Mouse (Mus musculus) lung, postnatal 0 days (tissue): ENCODE measurements around the gene Cyp2t4.

Experiments used
- CTCF ChIP-seq: IDR thresholded peaks from 2 replicates; pipeline ENCODE4 v1.5.1; 2016; ENCODE audit warnings: antibody characterized with exemption, mild to moderate bottlenecking
- EP300 ChIP-seq: IDR thresholded peaks from 2 replicates; pipeline ENCODE4 v1.6.1; 2016; ENCODE audit warnings: antibody characterized with exemption, mild to moderate bottlenecking, control low read depth

- TF ChIP-seq CTCF (peak; percentile 47), EP300 (no peak)
These were observed 35.9 kb downstream of the Cyp2t4 start for GRCm38 (mm10) chr7:27189271-27189931.
